Mouse (Mus musculus) ES-Bruce4 (cell line): ENCODE data around the gene Aip.

Experiments used
- CTCF ChIP-seq: IDR thresholded peaks from one replicate; pipeline ENCODE4 v1.8.1; 2011; ENCODE audit warnings: low read depth, low read length
- EP300 ChIP-seq: IDR thresholded peaks from 2 replicates; pipeline ENCODE4 v1.6.1; 2011; ENCODE audit warnings: low read depth, low read length; ENCODE audit not compliant: insufficient read depth
- POLR2A ChIP-seq: IDR thresholded peaks from one replicate; pipeline ENCODE4 v1.8.1; 2011; ENCODE audit warnings: low read length; ENCODE audit not compliant: insufficient read depth

DNA sequence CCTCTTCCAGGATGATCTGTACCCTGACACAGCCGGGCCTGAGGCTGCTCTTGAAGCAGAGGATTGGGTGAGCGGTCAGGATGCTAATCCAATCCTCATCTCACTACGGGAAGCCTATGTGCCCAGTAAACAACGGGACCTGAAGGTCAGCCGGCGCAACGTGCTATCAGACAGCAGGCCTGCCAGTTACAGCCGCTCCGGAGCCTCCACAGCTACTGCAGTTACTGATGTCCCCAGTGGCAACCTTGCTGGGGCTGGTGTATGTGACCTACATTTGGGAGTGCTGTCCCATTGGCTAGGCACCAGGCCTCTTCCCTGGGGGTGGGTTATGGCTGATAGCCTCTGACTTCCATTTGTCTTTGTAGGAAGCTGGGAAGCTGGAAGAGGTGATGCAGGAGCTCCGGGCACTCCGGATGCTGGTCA, 27.6 kb upstream of the Aip start, which contains the start of gene Ptprcap:
- TF ChIP-seq CTCF: no peak
- no peak for TF ChIP-seq EP300
- TF ChIP-seq POLR2A: no peak
